Mouse (Mus musculus) neural tube, embryonic 14.5 days (tissue): ENCODE results near the gene Ispd. TPM values are rescaled to one million over a fixed set of nuclear protein-coding genes. Genes with fewer than 3 reads are reported as not detected.
"Not testable (repeated sequence)": the region's sequence is repeated elsewhere in the genome, so short reads cannot be mapped to it uniquely, and the experiment has no call there.

Experiments
- ATAC-seq: fragments of 200-750 bp; cut with Nextera tagmentation; 2 replicates; pipeline ENCODE4 v1.8.0; 2017; ENCODE audit warnings: low read depth, mild to moderate bottlenecking, moderate TSS enrichment, moderate library complexity
- H3K27ac ChIP-seq: fragments of 300-500 bp; sonication (generic); 2 replicates; pipeline ENCODE4 v1.5.1; 2014; ENCODE audit warnings: low read depth, mild to moderate bottlenecking, control low read depth, low read length, moderate library complexity, mixed read lengths
- H3K27me3 ChIP-seq: fragments of 300-500 bp; sonication (generic); 2 replicates; pipeline ENCODE4 v1.6.1; 2014; ENCODE audit warnings: low read length; ENCODE audit not compliant: control insufficient read depth, insufficient read depth
- H3K36me3 ChIP-seq: fragments of 300-500 bp; sonication (generic); 2 replicates; pipeline ENCODE4 v1.6.1; 2014; ENCODE audit warnings: low read length, mixed read lengths; ENCODE audit not compliant: control insufficient read depth, insufficient read depth
- H3K4me1 ChIP-seq: fragments of 300-500 bp; sonication (generic); 2 replicates; pipeline ENCODE4 v1.6.1; 2014; ENCODE audit warnings: low read length; ENCODE audit not compliant: control insufficient read depth, insufficient read depth
- H3K4me2 ChIP-seq: fragments of 300-500 bp; sonication (generic); 2 replicates; pipeline ENCODE4 v1.6.1; 2014; ENCODE audit warnings: mild to moderate bottlenecking, low read depth, low read length, control low read depth
- H3K4me3 ChIP-seq: fragments of 300-500 bp; sonication (generic); 2 replicates; pipeline ENCODE4 v1.5.1; 2014; ENCODE audit warnings: low read depth, low read length, control low read depth, mixed read lengths
- H3K9ac ChIP-seq: fragments of 300-500 bp; sonication (generic); replicated peaks from 2 replicates; pipeline ENCODE4 v1.6.1; 2014; ENCODE audit warnings: low read depth, mild to moderate bottlenecking, control low read depth, low read length, mixed read lengths
- H3K9me3 ChIP-seq: fragments of 300-500 bp; sonication (generic); 2 replicates; pipeline ENCODE4 v1.6.1; 2016; ENCODE audit warnings: low read length; ENCODE audit not compliant: control insufficient read depth
- WGBS: fragments of 180-500 bp; shearing (Covaris S2); extraction: QIAGEN DNeasy Blood & Tissue Kit; methylation state at CpG from one replicate; pipeline ENCODE4 v1.1.7; 2014; 5-methylcytosine and 5-hydroxymethylcytosine counted together
- polyA plus RNA-seq: library from polyadenylated mRNA; unstranded; fragments of >200 nt; fragmentation: Nextera tagmentation; extraction: Ambion mirVana; gene quantifications from 2 replicates; pipeline ENCODE4 v1.2.1, GENCODE M21; 2014

Ispd gene
- polyA plus RNA-seq, result 17.0 and 18.0 TPM in 2 replicates

DNA sequence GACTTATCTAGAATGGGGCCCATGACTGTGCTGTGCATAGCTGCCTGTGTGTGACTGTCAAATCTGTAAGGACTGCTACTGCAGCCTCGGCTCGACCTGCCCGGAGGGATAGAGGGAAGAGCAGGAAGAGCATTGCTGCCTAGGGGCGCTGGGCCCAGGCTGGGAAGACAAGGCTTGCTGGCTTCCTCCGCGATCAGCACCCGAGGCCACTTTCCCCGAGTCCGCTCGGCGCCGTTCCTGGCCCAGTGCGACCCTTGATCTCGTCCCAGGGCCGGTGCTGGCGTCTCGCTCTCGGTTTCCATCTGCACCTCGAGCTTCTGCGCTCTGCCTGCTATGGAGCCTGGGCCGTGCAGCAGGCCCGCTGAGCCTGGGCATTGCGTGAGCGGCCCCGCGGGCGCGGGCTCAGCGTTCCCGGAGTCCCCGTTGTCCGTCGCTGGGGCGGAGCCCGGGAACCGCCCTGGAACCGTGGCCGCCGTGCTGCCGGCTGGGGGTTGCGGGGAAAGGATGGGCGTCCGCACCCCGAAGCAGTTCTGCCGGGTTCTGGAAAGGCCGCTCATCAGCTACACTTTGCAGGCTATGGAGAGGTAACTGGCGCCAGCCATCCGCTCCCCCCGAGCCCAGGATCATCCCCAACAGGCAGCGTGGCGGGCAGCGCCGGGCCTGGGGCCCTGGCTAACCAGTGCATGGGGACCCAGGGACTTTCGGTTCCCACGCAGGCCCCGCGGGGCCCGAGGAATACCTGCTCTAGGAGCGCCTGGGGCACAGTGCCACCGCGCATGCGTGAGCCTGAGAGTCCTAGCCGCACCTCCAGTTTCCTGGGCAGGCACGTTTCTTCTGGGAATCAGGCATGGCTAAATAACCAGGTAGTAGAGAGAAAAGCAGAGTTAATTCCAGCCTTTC, at the start of gene Ispd, which contains the start of gene D630036H23Rik:
TSS of gene Ispd (plus strand) at position 10 of the 900 bp plus-strand sequence.
TSS of gene D630036H23Rik (minus strand) at position 741 of the 900 bp plus-strand sequence.
- no peaks in the 10 kb centered on the region for H3K36me3 ChIP-seq
- H3K9me3 ChIP-seq, result no peaks in the 10 kb centered on the region
- under 1% methylated on average over 64 of the region's 64 CpGs for WGBS
- H3K4me2 ChIP-seq, result peak within 1 kb of the TSS; percentile 76
- peak within 1 kb of the TSS; percentile 91 for H3K9ac ChIP-seq
- H3K4me3 ChIP-seq, result peak within 1 kb of the TSS; percentile 58
- H3K27ac ChIP-seq, result peak within 1 kb of the TSS; percentile 96
- peaks cover 4% of the 10 kb centered on the region; the same call in 1 of the 2 replicates for H3K4me1 ChIP-seq
- no peaks in the 10 kb centered on the region for H3K27me3 ChIP-seq
- ATAC-seq, result peak; percentile 96

DNA sequence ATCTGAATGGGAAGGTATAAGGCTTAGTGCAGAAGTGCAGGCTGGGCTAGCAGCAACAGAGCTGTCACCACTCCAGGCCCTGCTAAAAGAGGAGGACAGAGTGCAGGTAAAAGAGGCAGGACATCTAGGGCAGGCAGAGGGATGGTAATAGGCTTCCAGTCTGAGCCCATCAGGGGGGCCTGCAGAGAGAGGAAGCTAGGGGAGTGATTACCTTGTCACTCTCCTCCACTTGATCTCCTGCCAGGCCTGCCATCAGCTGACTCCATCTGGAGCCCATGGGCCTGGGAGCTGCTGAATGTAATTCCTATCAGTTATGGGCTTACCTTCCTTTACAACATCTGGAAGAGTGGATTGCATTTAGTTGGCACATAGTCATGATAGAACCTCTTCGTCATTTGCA, 48.6 kb upstream of the Ispd start:
- peak; percentile 14; the same call in 1 of the 2 replicates for ATAC-seq
- H3K36me3 ChIP-seq, result no peaks in the 10 kb centered on the region
- 85% methylated on average over 1 of the region's 1 CpGs for WGBS
- no peak overlapping the region for H3K4me2 ChIP-seq
- no peaks in the 10 kb centered on the region for H3K4me1 ChIP-seq
- H3K27ac ChIP-seq, result no peak overlapping the region
- no peaks in the 10 kb centered on the region for H3K27me3 ChIP-seq
- no peak overlapping the region for H3K9ac ChIP-seq
- H3K4me3 ChIP-seq, result no peak overlapping the region
- H3K9me3 ChIP-seq, result no peaks in the 10 kb centered on the region

DNA sequence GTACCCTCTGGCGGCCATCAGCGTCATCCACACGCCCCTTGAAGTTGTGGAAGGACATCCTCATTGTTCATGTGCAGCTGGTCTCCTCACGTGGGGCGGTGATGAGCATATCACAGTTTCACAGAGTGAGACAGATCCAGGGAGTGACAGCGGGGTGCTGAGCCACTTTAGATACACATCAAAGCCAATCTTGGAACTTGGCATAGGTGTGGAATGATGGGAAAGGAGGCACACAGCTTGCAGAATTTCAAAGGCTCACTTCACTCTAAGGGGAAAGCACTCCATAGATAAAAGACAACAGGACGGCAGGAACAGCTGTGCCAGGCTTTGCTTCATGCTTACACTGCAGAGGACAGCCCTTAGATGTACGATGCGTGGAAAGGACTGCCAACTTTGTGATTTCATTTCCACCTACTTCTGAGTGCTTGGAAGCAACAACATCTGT, 47.4 kb upstream of the Ispd start:
- ATAC-seq, result no peak
- no peak overlapping the region for H3K4me2 ChIP-seq
- H3K27ac ChIP-seq, result no peak overlapping the region
- 82% methylated on average over 9 of the region's 9 CpGs for WGBS
- H3K4me1 ChIP-seq, result no peaks in the 10 kb centered on the region
- H3K9ac ChIP-seq, result no peak overlapping the region
- no peak overlapping the region for H3K4me3 ChIP-seq
- H3K9me3 ChIP-seq, result no peaks in the 10 kb centered on the region
- no peaks in the 10 kb centered on the region for H3K36me3 ChIP-seq
- no peaks in the 10 kb centered on the region for H3K27me3 ChIP-seq

DNA sequence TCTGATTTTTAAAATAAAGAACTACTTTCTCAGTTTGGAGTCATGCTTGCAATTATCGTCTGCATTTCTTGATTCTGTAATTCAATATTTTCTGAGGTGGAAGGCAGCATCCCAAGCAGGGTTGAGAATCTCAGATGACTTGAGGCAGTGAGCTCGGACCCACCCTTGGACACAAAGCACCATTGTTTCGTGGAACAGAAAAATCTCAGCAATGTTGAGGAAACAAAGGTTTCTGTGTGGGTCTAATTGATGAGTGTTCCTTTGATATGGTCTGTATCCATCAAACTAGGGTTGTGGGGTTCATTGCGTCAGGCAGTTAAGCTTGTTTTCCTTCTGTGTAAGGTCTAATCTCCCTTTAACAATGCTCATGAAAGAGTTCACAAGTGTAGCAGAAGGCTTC, 37.1 kb upstream of the Ispd start:
- H3K27ac ChIP-seq, result no peak overlapping the region
- 52% methylated on average over 4 of the region's 4 CpGs for WGBS
- H3K36me3 ChIP-seq, result no peaks in the 10 kb centered on the region
- no peaks in the 10 kb centered on the region for H3K4me1 ChIP-seq
- H3K27me3 ChIP-seq, result no peaks in the 10 kb centered on the region
- no peak overlapping the region for H3K4me3 ChIP-seq
- no peaks in the 10 kb centered on the region for H3K9me3 ChIP-seq
- no peak overlapping the region for H3K4me2 ChIP-seq
- no peak for ATAC-seq
- no peak overlapping the region for H3K9ac ChIP-seq

DNA sequence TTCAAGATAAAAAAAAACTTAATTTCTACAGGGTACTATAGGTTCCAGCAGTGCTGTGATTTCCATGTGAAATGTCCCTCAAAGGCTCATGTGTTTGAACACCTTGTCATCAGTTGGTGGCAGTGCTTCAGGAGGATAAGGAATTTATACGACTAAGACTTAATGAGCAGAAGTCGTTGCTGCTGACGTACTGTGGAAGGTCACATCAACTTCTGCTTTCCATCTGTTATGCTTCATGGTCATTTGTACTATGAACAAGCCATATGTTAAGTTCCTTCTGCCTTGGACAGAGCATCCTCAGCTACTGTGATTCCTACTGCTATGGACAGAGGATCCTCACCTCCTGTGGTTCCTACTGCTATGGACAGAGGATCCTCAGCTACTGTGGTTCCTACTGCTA, 21.2 kb upstream of the Ispd start:
- WGBS, result 89% methylated on average over 3 of the region's 3 CpGs
- no peak overlapping the region for H3K9ac ChIP-seq
- H3K27me3 ChIP-seq, result no peaks in the 10 kb centered on the region
- H3K4me3 ChIP-seq, result no peak overlapping the region
- H3K27ac ChIP-seq, result no peak overlapping the region
- no peak overlapping the region for H3K4me2 ChIP-seq
- H3K9me3 ChIP-seq, result no peaks in the 10 kb centered on the region
- no peaks in the 10 kb centered on the region for H3K36me3 ChIP-seq
- H3K4me1 ChIP-seq, result no peaks in the 10 kb centered on the region
- no peak for ATAC-seq

DNA sequence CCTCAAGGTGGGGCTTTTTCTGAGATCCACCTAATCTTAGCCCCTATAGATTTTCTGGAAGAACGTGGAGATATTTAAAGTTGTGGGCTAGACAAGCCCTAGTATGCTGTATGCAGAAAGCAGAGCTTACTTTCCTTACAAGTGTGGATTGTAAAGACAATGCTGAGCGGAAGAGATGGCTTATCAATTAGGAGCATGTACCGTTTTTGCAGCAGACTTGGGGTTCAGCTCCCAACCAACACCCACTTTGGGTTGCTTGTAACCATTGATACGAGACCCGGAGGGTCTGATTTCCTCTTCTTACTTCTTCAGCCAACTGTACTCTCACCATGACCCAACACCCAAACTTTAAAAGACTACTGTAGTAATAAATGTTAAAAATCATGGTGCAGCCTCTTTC, 20.6 kb upstream of the Ispd start:
- Histone ChIP-seq H3K27ac (no peak overlapping the region), H3K4me2 (no peak overlapping the region), H3K4me3 (no peak overlapping the region), H3K27me3 (no peaks in the 10 kb centered on the region), H3K9me3 (no peaks in the 10 kb centered on the region), H3K4me1 (no peaks in the 10 kb centered on the region), H3K36me3 (no peaks in the 10 kb centered on the region), H3K9ac (no peak overlapping the region)
- WGBS, result 93% methylated on average over 5 of the region's 5 CpGs
- no peak for ATAC-seq

DNA sequence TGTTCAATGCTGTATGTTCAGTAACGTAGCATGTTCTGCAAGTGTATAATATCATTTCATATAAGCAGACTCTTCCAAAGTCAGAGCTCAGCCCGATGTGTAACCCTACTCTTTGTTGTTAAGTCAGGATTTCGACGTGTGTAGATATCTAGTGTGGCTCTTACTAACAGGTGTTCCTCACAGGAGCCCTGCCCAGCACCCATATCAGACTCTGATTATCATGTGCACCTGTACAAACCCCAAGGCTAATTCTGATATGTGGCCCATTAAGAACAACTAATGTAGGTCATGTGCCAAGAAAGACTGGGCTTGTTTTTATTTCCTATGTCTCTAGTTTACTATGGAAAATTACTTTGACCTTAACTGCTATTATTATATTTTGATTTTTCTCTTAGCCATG, 17.2 kb upstream of the Ispd start:
- Histone ChIP-seq H3K36me3 (no peaks in the 10 kb centered on the region), H3K4me3 (no peak overlapping the region), H3K4me1 (no peaks in the 10 kb centered on the region), H3K9ac (no peak overlapping the region), H3K4me2 (no peak overlapping the region), H3K27ac (no peak overlapping the region), H3K9me3 (no peaks in the 10 kb centered on the region), H3K27me3 (no peaks in the 10 kb centered on the region)
- no peak for ATAC-seq
- WGBS, result 96% methylated on average over 4 of the region's 4 CpGs

DNA sequence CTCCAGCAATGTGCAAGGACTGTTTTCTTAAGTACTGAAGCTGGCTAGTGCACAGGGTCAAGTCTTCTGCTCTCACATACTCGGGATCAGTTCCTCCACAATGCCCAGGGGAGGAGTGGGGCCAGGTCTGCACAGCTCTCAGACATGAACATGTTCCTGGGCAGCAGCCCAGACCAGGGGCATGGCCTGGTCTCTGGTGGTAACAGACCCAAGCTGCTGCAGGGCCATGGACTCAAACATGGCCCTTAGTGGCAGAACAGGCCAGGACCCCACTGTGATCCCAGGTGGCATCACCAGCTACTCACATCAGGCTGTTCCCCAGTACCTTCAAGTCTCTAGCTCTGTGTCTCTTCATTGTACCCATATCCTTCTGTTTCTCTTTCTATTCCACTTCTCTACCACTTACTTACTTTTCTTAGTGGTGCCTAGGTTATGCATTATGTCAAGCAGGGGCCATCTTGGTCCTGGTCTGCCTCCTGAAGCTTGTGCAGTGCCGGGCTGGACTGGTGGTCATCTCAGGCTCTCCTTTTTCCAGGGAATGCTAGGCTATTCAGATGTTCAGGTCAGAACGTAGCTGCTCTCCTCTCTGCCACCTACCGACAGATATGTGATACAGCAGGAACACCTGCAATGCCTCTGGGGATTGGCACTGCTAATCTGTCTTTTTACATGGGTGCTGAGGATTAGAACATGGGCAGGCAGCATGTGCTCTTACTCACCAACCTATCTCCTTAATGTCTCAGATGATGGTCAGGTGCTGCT, 7.8 kb upstream of the Ispd start:
- Histone ChIP-seq H3K36me3 (no peaks in the 10 kb centered on the region), H3K27me3 (no peaks in the 10 kb centered on the region), H3K4me2 (no peak overlapping the region), H3K4me3 (no peak overlapping the region), H3K4me1 (no peaks in the 10 kb centered on the region), H3K9ac (no peak overlapping the region), H3K27ac (no peak overlapping the region), H3K9me3 (no peaks in the 10 kb centered on the region)
- WGBS, result 59% methylated on average over 4 of the region's 4 CpGs
- no peak for ATAC-seq

DNA sequence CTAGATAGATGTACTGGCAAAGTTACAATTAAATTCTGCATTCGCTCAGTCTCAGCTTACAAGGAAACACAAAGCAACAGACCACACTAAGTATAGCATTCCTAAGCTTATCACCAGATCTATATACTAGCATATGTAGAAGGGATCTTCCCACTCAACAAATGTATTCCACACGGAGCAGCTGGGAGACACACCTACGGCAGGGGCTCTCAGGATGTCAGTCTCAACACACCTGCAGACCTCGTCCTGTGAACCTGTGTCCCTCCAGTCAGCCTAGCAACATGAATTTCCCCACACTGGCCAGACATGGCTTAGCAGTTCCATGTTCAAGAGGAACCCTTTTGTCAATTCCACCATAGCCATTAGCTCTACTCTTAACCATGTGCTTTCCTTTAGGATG, 4.9 kb upstream of the Ispd start:
- H3K27ac ChIP-seq, ATAC-seq, H3K4me3 ChIP-seq, H3K36me3 ChIP-seq, H3K4me2 ChIP-seq, H3K9me3 ChIP-seq, H3K27me3 ChIP-seq, H3K9ac ChIP-seq, H3K4me1 ChIP-seq: not testable (repeated sequence)
- WGBS, result 94% methylated on average over 3 of the region's 4 CpGs
